Mouse (Mus musculus): ENCODE measurements around the gene Hhip.
A peak's percentile ranks its signal among the peaks of the same experiment; 100 is the strongest.

GRCm38 (mm10) chr8:79952857-79953256, 104.9 kb downstream of the Hhip start:
- TF ChIP-seq POLR2A (IDR thresholded peaks at IDR 0.05; ENCODE audit: low read depth, low read length) (no peak), CTCF (IDR thresholded peaks at IDR 0.05; ENCODE audit: extremely low read depth, insufficient read length, insufficient replicate concordance, low read depth, low read length) (peak; percentile 33; the same call in 1 of the 2 replicates)

Data from small intestine, adult 2 months (tissue).